Mouse (Mus musculus): ENCODE results near the gene Traf3ip3. TPM values are rescaled to one million over a fixed set of nuclear protein-coding genes. Genes with fewer than 3 reads are reported as not detected.

The Traf3ip3 gene
- total and polyA plus RNA-seq, 3 experiments, result 5.2 to 9.7 TPM; not detected in 1

GRCm38 (mm10) chr1:193174143-193174733, 27.3 kb downstream of the Traf3ip3 start:
- Histone ChIP-seq H3K9ac (ENCODE audit: control insufficient read depth, low read depth, low read length, poor library complexity, severe bottlenecking) (peak overlapping the region; percentile 84), H3K27ac (ENCODE audit: control insufficient read depth, low read depth, low read length) (peak overlapping the region; percentile 82), H3K79me2 (ENCODE audit: control insufficient read depth, insufficient read depth, low read length, poor library complexity) (peaks cover 14% of the 10 kb centered on the region), H3K36me3 (ENCODE audit: control insufficient read depth in 1 of 2, insufficient read depth in 2 of 2, low read length in 2 of 2) (peaks cover 0 to 45% of the 10 kb centered on the region in 2 experiments; a peak in 2 of 4 replicates), H3K4me1 (ENCODE audit: control insufficient read depth in 1 of 2, insufficient read depth in 2 of 2, low read length in 2 of 2) (peaks cover 9 to 41% of the 10 kb centered on the region in 2 experiments), H3K4me3 (ENCODE audit: control insufficient read depth in 1 of 2, insufficient read depth in 1 of 2, low read depth in 2 of 2, low read length in 2 of 2) (peak overlapping the region; percentile 66 to 81), H3K27me3 (ENCODE audit: control insufficient read depth in 1 of 2, insufficient read depth in 2 of 2, low read length in 2 of 2) (no peaks in the 10 kb centered on the region), H3K9me3 (replicated peaks; ENCODE audit: insufficient read depth, low read length) (no peaks in the 10 kb centered on the region)
- peak; percentile 36 for DNase-seq (ENCODE audit: low read depth, low spot score)
- TF ChIP-seq USF2 (IDR thresholded peaks at IDR 0.05; ENCODE audit: borderline replicate concordance in 1 of 2, insufficient read depth in 1 of 2, low read depth in 1 of 2, low read length in 2 of 2) (no peak), MAX (IDR thresholded peaks at IDR 0.05; ENCODE audit: low read length) (no peak), USF1 (IDR thresholded peaks at IDR 0.05; ENCODE audit: low read depth, low read length) (no peak), POLR2AphosphoS2 (IDR thresholded peaks at IDR 0.05; ENCODE audit: low read length) (no peak), BHLHE40 (IDR thresholded peaks at IDR 0.05; ENCODE audit: borderline replicate concordance, low read depth, low read length) (no peak), MYB (IDR thresholded peaks at IDR 0.05; ENCODE audit: low read depth, low read length) (no peak)

GRCm38 (mm10) chr1:193173810-193174129, 27.7 kb downstream of the Traf3ip3 start:
- peak overlapping the region; percentile 66 to 81 for H3K4me3 ChIP-seq (ENCODE audit: control insufficient read depth in 1 of 2, insufficient read depth in 1 of 2, low read depth in 2 of 2, low read length in 2 of 2)
- TF ChIP-seq TBP (IDR thresholded peaks at IDR 0.05; ENCODE audit: low read depth, low read length) (peak; percentile 41; the same call in 1 of the 2 replicates), MYC (IDR thresholded peaks at IDR 0.05; ENCODE audit: low read depth, low read length) (no peak), POLR2AphosphoS5 (IDR thresholded peaks at IDR 0.05; ENCODE audit: borderline replicate concordance, low read depth, low read length) (no peak), POLR2A (IDR thresholded peaks at IDR 0.05; ENCODE audit: control insufficient read depth in 1 of 2, insufficient read depth in 1 of 2, low read depth in 1 of 2, low read length in 2 of 2, poor library complexity in 1 of 2) (peak in 1 of 2 experiments; percentile 5; a peak in 2 of 4 replicates), ETS1 (IDR thresholded peaks at IDR 0.05; ENCODE audit: low read depth, low read length) (no peak), ELF1 (IDR thresholded peaks at IDR 0.05; ENCODE audit: low read depth, low read length) (no peak), ZMIZ1 (IDR thresholded peaks at IDR 0.05; ENCODE audit: low read depth, low read length) (no peak), USF1 (IDR thresholded peaks at IDR 0.05; ENCODE audit: low read depth, low read length) (no peak), E2F4 (IDR thresholded peaks at IDR 0.05; ENCODE audit: borderline replicate concordance, low read depth, low read length) (no peak)
- peaks cover 0 to 45% of the 10 kb centered on the region in 2 experiments; a peak in 2 of 4 replicates for H3K36me3 ChIP-seq (ENCODE audit: control insufficient read depth in 1 of 2, insufficient read depth in 2 of 2, low read length in 2 of 2)
- peaks cover 14% of the 10 kb centered on the region for H3K79me2 ChIP-seq (ENCODE audit: control insufficient read depth, insufficient read depth, low read length, poor library complexity)
- H3K4me1 ChIP-seq (ENCODE audit: control insufficient read depth in 1 of 2, insufficient read depth in 2 of 2, low read length in 2 of 2), result peaks cover 9 to 41% of the 10 kb centered on the region in 2 experiments
- peak overlapping the region; percentile 84 for H3K9ac ChIP-seq (ENCODE audit: control insufficient read depth, low read depth, low read length, poor library complexity, severe bottlenecking)
- peak overlapping the region; percentile 82 for H3K27ac ChIP-seq (ENCODE audit: control insufficient read depth, low read depth, low read length)
- DNase-seq (ENCODE audit: low read depth, low spot score), result no peak
- H3K9me3 ChIP-seq (replicated peaks; ENCODE audit: insufficient read depth, low read length), result no peaks in the 10 kb centered on the region
- no peaks in the 10 kb centered on the region for H3K27me3 ChIP-seq (ENCODE audit: control insufficient read depth in 1 of 2, insufficient read depth in 2 of 2, low read length in 2 of 2)

Data from MEL (cell line).